Mouse (Mus musculus): Measurements from ENCODE around the gene Slc39a5.
A peak's percentile ranks its signal among the peaks of the same experiment; 100 is the strongest.

Gene Slc39a5

GRCm38 (mm10) chr10:128410560-128410845, 9.5 kb upstream of the Slc39a5 start:
- no peak for DNase-seq (ENCODE audit: extremely low spot score, low spot score)

GRCm38 (mm10) chr10:128409692-128410559, 8.9 kb upstream of the Slc39a5 start:
- DNase-seq (ENCODE audit: extremely low spot score, low spot score), result peak; percentile 94

DNA sequence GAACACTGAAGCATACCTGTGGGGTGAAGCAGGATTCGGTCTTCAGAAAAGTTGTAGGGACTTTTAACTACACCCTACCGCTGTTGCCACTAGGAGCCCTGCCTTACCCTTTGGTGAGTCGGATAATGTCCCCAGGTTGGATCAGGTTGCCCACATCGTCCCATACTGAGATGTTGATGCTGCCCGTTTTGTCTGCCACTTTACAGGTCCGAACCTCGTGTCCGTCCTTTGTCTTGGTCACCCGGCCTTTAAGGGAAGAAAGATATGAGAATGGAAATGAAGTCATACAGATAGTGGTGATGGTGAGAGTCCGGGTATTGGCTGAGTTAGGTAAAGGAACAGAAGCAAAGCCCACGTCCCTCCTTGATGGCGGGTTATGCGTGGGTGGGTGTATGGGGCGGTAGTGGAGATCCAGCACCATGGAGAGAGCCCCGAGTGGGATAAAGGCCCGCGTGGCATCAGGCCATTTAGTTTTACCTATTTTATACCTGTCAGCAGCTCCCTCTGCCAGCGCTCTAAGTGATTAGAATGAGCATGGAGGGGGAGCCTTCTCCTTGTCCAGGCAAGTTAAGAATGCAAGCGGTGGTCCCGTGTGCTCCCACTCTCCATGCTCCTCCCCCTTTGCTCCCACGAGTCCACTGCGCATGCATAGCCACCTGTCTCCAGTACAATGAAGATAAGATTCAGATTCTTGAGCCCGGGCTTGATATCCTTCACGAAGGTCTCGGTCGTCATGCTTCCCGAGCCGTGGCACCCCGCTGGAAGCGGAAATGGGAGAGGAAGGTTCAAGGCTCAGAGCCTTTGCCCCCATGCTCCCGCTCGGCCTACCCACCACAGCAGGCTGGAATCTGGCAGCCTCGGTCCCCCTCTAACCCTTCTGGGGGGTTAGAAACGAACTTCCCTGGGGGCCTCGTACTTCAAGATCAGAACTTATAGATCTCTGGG, 7.8 kb upstream of the Slc39a5 start:
- no peak for DNase-seq (ENCODE audit: extremely low spot score, low spot score)

- no peak for DNase-seq (ENCODE audit: extremely low spot score, low spot score)
Observed at GRCm38 (mm10) chr10:128403931-128404330, 2.9 kb upstream of the Slc39a5 start.

DNA sequence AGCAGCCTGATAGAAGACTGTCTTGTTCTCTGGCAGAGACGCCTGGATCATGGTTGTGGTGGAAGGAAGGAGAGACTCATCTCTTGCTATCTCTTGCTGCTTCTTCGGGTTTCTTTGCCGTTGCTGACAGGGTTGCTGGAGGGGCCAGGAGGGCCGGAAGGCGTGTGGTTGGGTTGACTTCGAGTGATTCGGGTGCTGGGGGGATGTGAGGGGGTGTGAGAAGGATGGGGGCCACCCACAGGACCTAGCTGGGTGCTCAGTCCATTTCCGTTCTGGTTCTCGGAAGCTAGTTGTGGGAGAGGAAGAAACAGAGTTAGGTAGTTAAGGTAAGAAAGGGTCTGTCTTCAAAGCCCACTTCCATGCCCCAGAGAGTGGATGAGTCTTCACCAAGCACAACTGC, 609 bp upstream of the Slc39a5 start:
- no peak for DNase-seq (ENCODE audit: extremely low spot score, low spot score)

DNA sequence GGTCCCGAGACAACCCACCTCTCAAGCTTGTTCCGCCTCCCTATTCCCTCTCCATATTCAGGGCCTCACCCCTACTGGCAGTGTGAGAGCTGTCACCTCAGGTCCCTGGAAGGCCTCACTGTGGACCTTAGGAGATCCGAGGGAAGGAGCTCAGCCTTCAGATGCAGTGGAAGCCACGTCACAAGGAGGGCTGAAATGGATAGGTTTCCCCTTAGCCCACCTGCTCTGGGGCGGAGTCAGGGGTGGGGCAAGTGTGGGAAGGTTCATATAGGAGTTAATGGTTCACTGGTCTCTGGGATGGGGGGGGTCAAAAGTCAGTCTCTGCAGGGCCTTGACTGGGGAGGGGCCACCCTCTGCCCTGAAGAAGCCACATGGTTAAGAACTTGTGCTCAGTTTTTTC, 691 bp downstream of the Slc39a5 start:
- no peak for DNase-seq (ENCODE audit: extremely low spot score, low spot score)

- DNase-seq (ENCODE audit: extremely low spot score, low spot score), result no peak
Observed at GRCm38 (mm10) chr10:128397466-128397865, 3.6 kb downstream of the Slc39a5 start.

GRCm38 (mm10) chr10:128396716-128397264, 4.2 kb downstream of the Slc39a5 start:
- DNase-seq (ENCODE audit: extremely low spot score, low spot score), result no peak

GRCm38 (mm10) chr10:128396017-128396673, 4.9 kb downstream of the Slc39a5 start:
- no peak for DNase-seq (ENCODE audit: extremely low spot score, low spot score)

DNA sequence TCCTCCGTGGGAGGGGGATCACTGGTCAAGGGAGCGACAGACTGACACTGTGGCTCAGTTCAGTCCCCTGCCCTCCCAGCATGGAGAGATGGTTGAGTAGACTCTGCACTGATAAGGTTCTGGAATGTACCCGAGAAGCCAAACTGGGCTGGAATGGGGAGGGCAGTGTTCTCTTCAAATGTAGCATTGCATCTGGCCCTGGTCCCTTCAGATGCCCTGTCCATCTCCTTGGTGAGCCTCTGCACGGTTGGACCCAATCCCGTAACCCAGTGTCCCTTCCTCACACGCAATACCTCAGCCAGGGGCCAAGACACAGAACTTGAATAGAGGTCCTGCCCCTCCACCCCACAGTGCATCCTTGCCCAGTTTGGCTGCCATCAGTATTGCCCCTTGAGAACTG, 9.2 kb downstream of the Slc39a5 start:
- no peak for DNase-seq (ENCODE audit: extremely low spot score, low spot score)

GRCm38 (mm10) chr10:128390366-128390765, 10.7 kb downstream of the Slc39a5 start:
- no peak for DNase-seq (ENCODE audit: extremely low spot score, low spot score)

DNA sequence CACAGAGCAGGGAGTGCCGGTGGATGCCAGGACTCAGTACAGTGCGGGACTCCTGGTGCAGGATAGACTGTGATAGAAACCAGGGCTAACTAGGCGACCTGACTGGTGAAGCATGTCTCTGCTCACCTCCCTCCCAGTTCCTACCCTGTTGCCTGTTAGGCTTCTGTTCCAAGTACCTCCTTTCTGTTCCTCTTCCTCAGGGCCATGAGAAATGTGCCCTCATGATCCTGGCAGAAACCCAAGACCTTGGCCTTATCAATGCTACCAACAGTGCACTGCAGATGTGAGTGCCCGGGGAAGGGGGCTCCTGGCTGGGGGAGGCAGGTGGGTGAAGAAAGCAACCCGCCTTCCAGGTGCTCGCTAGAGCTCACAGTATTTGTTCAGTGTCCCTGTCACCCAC, 11.5 kb downstream of the Slc39a5 start:
- no peak for DNase-seq (ENCODE audit: extremely low spot score, low spot score)

DNA sequence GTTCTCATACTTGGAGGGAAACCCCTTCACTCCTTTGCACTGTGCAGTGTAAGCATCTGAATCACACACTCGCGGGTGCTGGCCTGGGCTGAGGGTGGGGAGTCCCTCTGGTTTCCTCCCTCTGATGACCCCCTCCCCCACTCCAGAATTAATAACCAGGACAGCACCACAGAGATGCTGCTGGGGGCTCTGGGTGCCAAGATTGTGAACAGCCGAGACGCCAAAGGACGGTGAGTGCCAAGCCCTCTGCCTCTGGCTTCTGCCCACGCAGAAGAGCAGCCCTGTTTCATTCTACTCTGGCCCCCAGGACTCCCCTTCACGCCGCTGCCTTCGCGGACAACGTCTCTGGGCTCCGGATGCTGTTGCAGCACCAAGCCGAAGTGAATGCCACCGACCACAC, 12.1 kb downstream of the Slc39a5 start:
- no peak for DNase-seq (ENCODE audit: extremely low spot score, low spot score)

DNA sequence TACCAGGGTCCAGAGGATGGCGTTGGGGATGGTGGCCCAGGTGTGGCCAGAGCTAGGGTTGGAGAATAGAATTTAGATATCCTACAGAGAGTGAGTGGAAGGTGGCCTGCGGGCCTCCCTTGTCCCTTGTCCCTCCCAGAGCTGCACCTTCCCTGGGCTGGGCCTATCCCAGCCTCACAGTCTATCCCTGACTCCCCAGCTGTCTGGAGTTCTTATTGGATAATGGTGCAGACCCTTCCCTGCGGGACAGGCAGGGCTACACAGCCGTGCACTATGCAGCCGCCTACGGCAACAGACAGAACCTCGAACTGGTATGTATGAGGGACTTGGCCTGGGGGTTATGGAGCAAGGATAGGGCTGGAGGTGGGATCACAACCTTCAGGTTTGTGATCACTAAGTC, 15.1 kb downstream of the Slc39a5 start:
- no peak for DNase-seq (ENCODE audit: extremely low spot score, low spot score)

DNA sequence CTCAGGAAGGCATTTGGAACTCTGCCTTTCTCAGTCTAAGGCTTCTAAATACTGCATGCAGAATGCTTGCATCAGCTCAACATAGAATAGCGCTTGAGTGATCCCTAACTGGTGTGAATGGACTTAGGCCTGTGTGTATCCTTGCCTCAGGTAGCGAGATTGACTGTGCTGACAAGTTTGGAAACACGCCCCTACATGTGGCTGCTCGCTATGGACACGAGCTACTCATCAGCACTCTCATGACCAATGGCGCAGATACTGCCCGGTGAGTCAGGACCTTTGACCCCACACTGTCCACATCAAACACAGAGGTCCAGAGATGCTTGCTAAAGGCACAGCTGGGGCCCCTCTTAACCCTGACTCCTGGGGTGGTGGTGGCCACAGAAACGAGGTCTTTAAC, 18.5 kb downstream of the Slc39a5 start:
- DNase-seq (ENCODE audit: extremely low spot score, low spot score), result no peak

DNA sequence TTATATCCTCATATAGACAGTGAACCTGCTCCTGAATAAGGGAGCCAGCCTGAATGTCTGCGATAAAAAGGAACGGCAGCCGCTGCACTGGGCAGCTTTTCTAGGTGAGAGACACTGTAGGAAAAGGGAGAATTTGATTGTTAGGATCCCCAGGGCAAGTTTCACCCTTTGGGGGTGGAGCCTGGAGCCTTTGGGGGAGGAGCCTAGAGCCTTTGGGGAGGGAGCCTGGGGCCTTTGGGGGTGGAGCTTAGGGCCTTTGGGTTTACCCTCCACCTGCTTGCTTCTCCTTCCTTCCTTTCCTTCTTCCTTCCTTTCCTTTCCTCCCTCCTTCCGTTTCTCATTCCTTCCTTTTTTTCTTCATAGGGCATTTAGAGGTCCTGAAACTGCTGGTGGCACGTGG, 20.5 kb downstream of the Slc39a5 start:
- DNase-seq (ENCODE audit: extremely low spot score, low spot score), result no peak

- no peak for DNase-seq (ENCODE audit: extremely low spot score, low spot score)
Observed at GRCm38 (mm10) chr10:128379260-128379659, 21.8 kb downstream of the Slc39a5 start.

DNA sequence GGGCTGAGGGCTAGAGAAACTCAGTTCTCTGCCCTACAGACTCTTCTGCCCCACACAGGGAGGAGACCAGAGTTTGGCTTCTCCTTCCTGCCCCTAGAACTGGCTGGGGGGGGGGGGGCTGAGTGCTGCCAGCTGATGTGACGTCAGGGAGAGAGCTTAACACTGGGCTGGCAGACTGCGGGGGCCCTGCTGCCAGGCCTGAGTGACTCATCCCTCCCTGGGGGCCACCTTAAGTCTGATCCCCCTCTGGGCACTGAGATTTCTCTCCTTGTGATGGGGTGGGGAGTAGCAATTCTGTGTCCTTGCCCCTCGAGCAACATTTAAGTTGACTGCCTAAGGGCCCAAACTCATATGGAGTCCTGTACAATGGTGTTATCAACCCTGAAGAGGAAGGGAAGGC, 22.6 kb downstream of the Slc39a5 start:
- no peak for DNase-seq (ENCODE audit: extremely low spot score, low spot score)

DNA sequence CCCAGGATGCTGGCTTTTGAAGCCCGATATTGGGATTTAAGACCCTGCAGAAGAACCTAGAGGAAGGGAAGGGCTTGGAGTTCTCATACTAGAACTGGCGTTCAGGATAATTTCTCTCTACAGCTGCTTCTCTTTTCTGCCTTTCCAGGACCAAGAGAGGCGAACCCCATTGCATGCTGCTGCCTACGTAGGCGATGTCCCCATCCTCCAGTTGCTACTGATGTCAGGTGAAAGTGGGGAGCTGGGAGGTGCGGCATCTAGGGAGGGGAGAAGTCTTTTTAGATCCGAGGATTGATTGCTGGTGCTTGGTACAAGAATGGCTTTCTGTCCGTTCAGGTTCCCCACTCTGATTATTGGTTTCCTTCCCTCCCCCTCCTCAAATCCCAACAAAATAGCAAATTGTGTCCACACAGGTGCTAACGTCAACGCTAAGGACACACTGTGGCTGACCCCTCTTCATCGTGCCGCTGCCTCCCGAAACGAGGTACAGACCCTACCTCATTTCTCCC, 23.0 kb downstream of the Slc39a5 start:
- DNase-seq (ENCODE audit: extremely low spot score, low spot score), result no peak

- DNase-seq (ENCODE audit: extremely low spot score, low spot score), result peak; percentile 74
Observed at GRCm38 (mm10) chr10:128377222-128377939, 23.6 kb downstream of the Slc39a5 start.

Data from neural tube, embryonic 10.5 days (tissue).